18 mouse cellular contexts compared by ENCODE assay signal in the genomic region with DNA sequence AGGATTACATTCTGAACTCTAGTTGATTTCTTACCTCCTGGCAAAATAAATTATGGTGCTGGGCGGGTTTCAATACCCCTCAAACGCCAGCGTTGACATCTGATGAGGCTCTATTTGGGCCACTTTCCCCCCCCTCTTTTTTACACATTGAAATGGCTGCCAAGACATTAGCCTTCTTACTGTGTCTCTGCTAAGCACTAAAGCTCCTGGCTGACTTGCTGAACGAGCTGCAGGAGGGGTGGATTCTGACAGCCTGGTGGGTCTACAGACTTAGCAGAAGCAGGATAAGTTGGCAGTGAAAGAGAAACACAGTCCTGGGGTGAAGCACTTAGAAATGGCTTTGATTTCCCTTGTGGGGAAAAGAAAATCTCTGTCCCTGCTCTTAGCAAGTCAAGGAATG.
A peak's percentile ranks its signal among the peaks of the same experiment; 100 is the strongest.
DNase-seq lines count a peak whose midpoint lies in the region; ATAC-seq and TF ChIP-seq lines count a peak whose summit lies in the region.
"Had no signal": no experiment of that assay in that cellular context is flagged by ENCODE, and none has a peak within 500 bp of the region (broad histone marks: within the 10 kb centered on the region; RNA-seq: fewer than 3 reads in every experiment).

No protein-coding gene starts in this region.

- no peak overlapping the region for H3K9ac ChIP-seq in forebrain, embryonic 13.5 days
- H3K9ac ChIP-seq in forebrain, embryonic 12.5 days: no peak overlapping the region
- no peak overlapping the region for H3K9ac ChIP-seq in hindbrain, embryonic 14.5 days
- no peak overlapping the region for H3K9ac ChIP-seq in hindbrain, embryonic 12.5 days
- H3K9ac ChIP-seq in stomach, embryonic 15.5 days: no peak overlapping the region
- no peak overlapping the region for H3K9ac ChIP-seq in stomach, postnatal 0 days (ENCODE audit: low read length)
- H3K9ac ChIP-seq: embryonic facial prominence, embryonic 15.5 days; heart, embryonic 12.5 days; intestine, embryonic 15.5 days had no signal

- no peak for TF ChIP-seq EP300 in stomach, postnatal 0 days (optimal IDR thresholded peaks at IDR 0.05)

- DNase-seq in hindbrain, embryonic 14.5 days (ENCODE audit: low spot score): peak; percentile 21
- no peak for DNase-seq in stomach, postnatal 0 days (ENCODE audit: low spot score)
- DNase-seq in left cerebral cortex, adult 18-20 months (ENCODE audit: low spot score in 2 of 2): no peak
- DNase-seq: adrenal gland, postnatal 14 days; cerebellum, adult 18-20 months; cerebellum, adult 9-11 months; cerebellum, postnatal 36 days; gastrocnemius, adult 2 months; gastrocnemius, postnatal 25 days had no signal

- H3K4me1 ChIP-seq in forebrain, embryonic 13.5 days: no peaks in the 10 kb centered on the region
- no peaks in the 10 kb centered on the region for H3K4me1 ChIP-seq in forebrain, embryonic 12.5 days
- no peaks in the 10 kb centered on the region for H3K4me1 ChIP-seq in hindbrain, embryonic 14.5 days (replicated peaks; ENCODE audit: control insufficient read depth, insufficient read depth, low read length)
- no peaks in the 10 kb centered on the region for H3K4me1 ChIP-seq in hindbrain, embryonic 12.5 days
- peaks cover 2% of the 10 kb centered on the region; the same call in 1 of the 2 replicates for H3K4me1 ChIP-seq in stomach, embryonic 15.5 days
- no peaks in the 10 kb centered on the region for H3K4me1 ChIP-seq in stomach, postnatal 0 days (replicated peaks; ENCODE audit: control insufficient read depth, insufficient read depth)
- H3K4me1 ChIP-seq: embryonic facial prominence, embryonic 15.5 days; heart, embryonic 12.5 days; hindbrain, embryonic 10.5 days; intestine, embryonic 15.5 days had no signal

- H3K27me3 ChIP-seq in forebrain, embryonic 13.5 days: no peaks in the 10 kb centered on the region
- no peaks in the 10 kb centered on the region for H3K27me3 ChIP-seq in forebrain, embryonic 12.5 days
- no peaks in the 10 kb centered on the region for H3K27me3 ChIP-seq in hindbrain, embryonic 14.5 days (ENCODE audit: control insufficient read depth, insufficient read depth, low read length)
- H3K27me3 ChIP-seq in hindbrain, embryonic 12.5 days: no peaks in the 10 kb centered on the region
- no peaks in the 10 kb centered on the region for H3K27me3 ChIP-seq in stomach, embryonic 15.5 days (replicated peaks)
- no peaks in the 10 kb centered on the region for H3K27me3 ChIP-seq in stomach, postnatal 0 days (ENCODE audit: control insufficient read depth, insufficient read depth, low read length)
- H3K27me3 ChIP-seq: embryonic facial prominence, embryonic 15.5 days; heart, embryonic 12.5 days; intestine, embryonic 15.5 days had no signal

- ATAC-seq in forebrain, embryonic 13.5 days: peak; percentile 41; the same call in 1 of the 2 replicates
- ATAC-seq in forebrain, embryonic 12.5 days (ENCODE audit: low FRiP score): no peak
- no peak for ATAC-seq in hindbrain, embryonic 14.5 days (ENCODE audit: low FRiP score)
- ATAC-seq in hindbrain, embryonic 12.5 days (ENCODE audit: low FRiP score): no peak
- ATAC-seq in stomach, embryonic 15.5 days (ENCODE audit: insufficient read depth, low FRiP score, low read depth): peak; percentile 39; the same call in 1 of the 2 replicates
- ATAC-seq in stomach, postnatal 0 days (ENCODE audit: low FRiP score, low TSS enrichment): no peak
- ATAC-seq: intestine, embryonic 15.5 days had no signal

- H3K4me3 ChIP-seq in forebrain, embryonic 13.5 days: no peak overlapping the region
- no peak overlapping the region for H3K4me3 ChIP-seq in forebrain, embryonic 12.5 days (replicated peaks)
- no peak overlapping the region for H3K4me3 ChIP-seq in hindbrain, embryonic 14.5 days (replicated peaks; ENCODE audit: low read length)
- H3K4me3 ChIP-seq in hindbrain, embryonic 12.5 days: no peak overlapping the region
- H3K4me3 ChIP-seq in stomach, embryonic 15.5 days (replicated peaks): no peak overlapping the region
- H3K4me3 ChIP-seq in stomach, postnatal 0 days (ENCODE audit: low read depth, low read length): no peak overlapping the region
- H3K4me3 ChIP-seq: embryonic facial prominence, embryonic 15.5 days; erythroblast, embryonic 14.5 days; gastrocnemius, adult 2 months; heart, embryonic 12.5 days; hindbrain, embryonic 10.5 days; intestine, embryonic 15.5 days had no signal

- no peak for TF ChIP-seq CTCF in stomach, postnatal 0 days (IDR thresholded peaks at IDR 0.05; ENCODE audit: low read depth)

- H3K4me2 ChIP-seq in forebrain, embryonic 13.5 days: no peak overlapping the region
- no peak overlapping the region for H3K4me2 ChIP-seq in forebrain, embryonic 12.5 days
- no peak overlapping the region for H3K4me2 ChIP-seq in hindbrain, embryonic 14.5 days (replicated peaks)
- no peak overlapping the region for H3K4me2 ChIP-seq in hindbrain, embryonic 12.5 days (replicated peaks)
- H3K4me2 ChIP-seq in stomach, embryonic 15.5 days: no peak overlapping the region
- no peak overlapping the region for H3K4me2 ChIP-seq in stomach, postnatal 0 days (replicated peaks; ENCODE audit: low read depth)
- H3K4me2 ChIP-seq: embryonic facial prominence, embryonic 15.5 days; heart, embryonic 12.5 days; intestine, embryonic 15.5 days had no signal

- no peaks in the 10 kb centered on the region for H3K9me3 ChIP-seq in forebrain, embryonic 13.5 days (replicated peaks)
- H3K9me3 ChIP-seq in forebrain, embryonic 12.5 days: no peaks in the 10 kb centered on the region
- no peaks in the 10 kb centered on the region for H3K9me3 ChIP-seq in hindbrain, embryonic 14.5 days (ENCODE audit: control insufficient read depth, low read length)
- H3K9me3 ChIP-seq in hindbrain, embryonic 12.5 days (replicated peaks): no peaks in the 10 kb centered on the region
- no peaks in the 10 kb centered on the region for H3K9me3 ChIP-seq in stomach, embryonic 15.5 days
- no peaks in the 10 kb centered on the region for H3K9me3 ChIP-seq in stomach, postnatal 0 days (ENCODE audit: control insufficient read depth, low read length)
- H3K9me3 ChIP-seq: embryonic facial prominence, embryonic 15.5 days; heart, embryonic 12.5 days; hindbrain, embryonic 10.5 days; intestine, embryonic 15.5 days had no signal

- no peaks in the 10 kb centered on the region for H3K36me3 ChIP-seq in forebrain, embryonic 13.5 days (ENCODE audit: poor library complexity, severe bottlenecking)
- no peaks in the 10 kb centered on the region for H3K36me3 ChIP-seq in forebrain, embryonic 12.5 days (replicated peaks)
- no peaks in the 10 kb centered on the region for H3K36me3 ChIP-seq in hindbrain, embryonic 14.5 days (replicated peaks; ENCODE audit: control insufficient read depth, insufficient read depth)
- H3K36me3 ChIP-seq in hindbrain, embryonic 12.5 days: no peaks in the 10 kb centered on the region
- H3K36me3 ChIP-seq in stomach, embryonic 15.5 days: no peaks in the 10 kb centered on the region
- H3K36me3 ChIP-seq in stomach, postnatal 0 days (ENCODE audit: control insufficient read depth, insufficient read depth, low read length): no peaks in the 10 kb centered on the region
- H3K36me3 ChIP-seq: embryonic facial prominence, embryonic 15.5 days; heart, embryonic 12.5 days; hindbrain, embryonic 10.5 days; intestine, embryonic 15.5 days had no signal

- WGBS in forebrain, embryonic 13.5 days: 69% methylated on average over 4 of the region's 4 CpGs
- 69% methylated on average over 4 of the region's 4 CpGs for WGBS in forebrain, embryonic 12.5 days
- 75% methylated on average over 4 of the region's 4 CpGs for WGBS in hindbrain, embryonic 14.5 days
- WGBS in hindbrain, embryonic 12.5 days: 83% methylated on average over 4 of the region's 4 CpGs
- WGBS in stomach, embryonic 15.5 days: 36% methylated on average over 4 of the region's 4 CpGs
- 20% methylated on average over 4 of the region's 4 CpGs for WGBS in stomach, postnatal 0 days

- no peak overlapping the region for H3K27ac ChIP-seq in forebrain, embryonic 13.5 days
- no peak overlapping the region for H3K27ac ChIP-seq in forebrain, embryonic 12.5 days
- H3K27ac ChIP-seq in hindbrain, embryonic 14.5 days: no peak overlapping the region
- no peak overlapping the region for H3K27ac ChIP-seq in hindbrain, embryonic 12.5 days
- no peak overlapping the region for H3K27ac ChIP-seq in stomach, embryonic 15.5 days
- H3K27ac ChIP-seq in stomach, postnatal 0 days (replicated peaks): no peak overlapping the region
- H3K27ac ChIP-seq: embryonic facial prominence, embryonic 15.5 days; gastrocnemius, adult 2 months; hindbrain, embryonic 10.5 days; intestine, embryonic 15.5 days had no signal

Comparison
In these comparisons a context has a peak if more than half of its experiments do, and no peak if none do; other contexts are left out.
1. ATAC-seq: peak in forebrain, embryonic 13.5 days (single experiment) and stomach, embryonic 15.5 days (single experiment); none in forebrain, embryonic 12.5 days (single experiment), hindbrain, embryonic 14.5 days (single experiment), hindbrain, embryonic 12.5 days (single experiment) and stomach, postnatal 0 days (single experiment).